9 mouse cellular contexts compared by ENCODE assay signal in genomic region chr6:121462628-121463340, GRCm38 (mm10). TPM values are rescaled to one million over a fixed set of nuclear protein-coding genes. Genes with fewer than 3 reads are reported as not detected.
A peak's percentile ranks its signal among the peaks of the same experiment; 100 is the strongest.
DNase-seq lines count a peak whose midpoint lies in the region; ATAC-seq and TF ChIP-seq lines count a peak whose summit lies in the region.
"Had no signal": no experiment of that assay in that cellular context is flagged by ENCODE, and none has a peak within 500 bp of the region (broad histone marks: within the 10 kb centered on the region; RNA-seq: fewer than 3 reads in every experiment).

No protein-coding gene starts in this region.

- H3K4me2 ChIP-seq in liver, postnatal 0 days (ENCODE audit: low read depth, low read length): no peak overlapping the region
- peak overlapping the region; percentile 44 for H3K4me2 ChIP-seq in forebrain, embryonic 12.5 days
- H3K4me2 ChIP-seq in hindbrain, postnatal 0 days (ENCODE audit: low read depth, low read length): peak overlapping the region; percentile 36

- H3K9ac ChIP-seq in liver, postnatal 0 days (replicated peaks): no peak overlapping the region
- 0 out of 2 replicates have a peak overlapping the region, but pooled peaks have one; percentile 17 for H3K9ac ChIP-seq in forebrain, embryonic 12.5 days
- H3K9ac ChIP-seq in hindbrain, postnatal 0 days (replicated peaks; ENCODE audit: low read length): 0 out of 2 replicates have a peak overlapping the region, but pooled peaks have one; percentile 30

- no peak for TF ChIP-seq EP300 in liver, postnatal 0 days (IDR thresholded peaks at IDR 0.05; ENCODE audit: low read depth)

- 3% methylated on average over 28 of the region's 28 CpGs for WGBS in liver, postnatal 0 days (ENCODE audit: insufficient replicate concordance)
- WGBS in forebrain, embryonic 12.5 days: 8% methylated on average over 25 of the region's 28 CpGs
- 10% methylated on average over 26 of the region's 28 CpGs for WGBS in hindbrain, postnatal 0 days
- 3% methylated on average over 28 of the region's 28 CpGs for WGBS in olfactory bulb, adult 2 months

- H3K4me3 ChIP-seq in liver, postnatal 0 days (ENCODE audit: low read depth, low read length): no peak overlapping the region
- H3K4me3 ChIP-seq in forebrain, embryonic 12.5 days (replicated peaks): peak overlapping the region; percentile 15
- no peak overlapping the region for H3K4me3 ChIP-seq in hindbrain, postnatal 0 days (ENCODE audit: low read length)
- H3K4me3 ChIP-seq in olfactory bulb, adult 2 months (ENCODE audit: insufficient read depth, low read depth, low read length): peak overlapping the region; percentile 8

- no peak for ATAC-seq in liver, postnatal 0 days
- ATAC-seq in forebrain, embryonic 12.5 days (ENCODE audit: low FRiP score): 0 out of 2 replicates have a peak, but pooled peaks have one; percentile 39
- ATAC-seq in hindbrain, postnatal 0 days: peak; percentile 48

- H3K36me3 ChIP-seq in liver, postnatal 0 days (replicated peaks; ENCODE audit: insufficient read depth, low read length): no peaks in the 10 kb centered on the region
- H3K36me3 ChIP-seq in forebrain, embryonic 12.5 days (replicated peaks): no peaks in the 10 kb centered on the region
- H3K36me3 ChIP-seq in hindbrain, postnatal 0 days (ENCODE audit: insufficient read depth, low read length): no peaks in the 10 kb centered on the region

- no peak for TF ChIP-seq CTCF in liver, postnatal 0 days (IDR thresholded peaks at IDR 0.05; ENCODE audit: low read depth)
- TF ChIP-seq CTCF in hindbrain, postnatal 0 days (IDR thresholded peaks at IDR 0.05; ENCODE audit: low read depth): no peak
- TF ChIP-seq CTCF in olfactory bulb, adult 2 months (IDR thresholded peaks at IDR 0.05; ENCODE audit: insufficient read depth, low read depth, low read length): no peak

- H3K9me3 ChIP-seq in liver, postnatal 0 days (ENCODE audit: low read length): no peaks in the 10 kb centered on the region
- H3K9me3 ChIP-seq in forebrain, embryonic 12.5 days: no peaks in the 10 kb centered on the region
- no peaks in the 10 kb centered on the region for H3K9me3 ChIP-seq in hindbrain, postnatal 0 days (ENCODE audit: low read length)

- DNase-seq in liver: peak; percentile 9
- no peak for DNase-seq in liver, postnatal 0 days
- DNase-seq in hindbrain, postnatal 0 days (ENCODE audit: low spot score): peak; percentile 15
- DNase-seq in natural killer cell, adult 2 months (ENCODE audit: low spot score in 2 of 2): no peak
- DNase-seq in adrenal gland, adult 8-10 months: no peak
- DNase-seq: thymus, adult 18-20 months had no signal

- H3K4me1 ChIP-seq in liver, postnatal 0 days (ENCODE audit: insufficient read depth): no peaks in the 10 kb centered on the region
- peaks cover 14% of the 10 kb centered on the region for H3K4me1 ChIP-seq in forebrain, embryonic 12.5 days
- H3K4me1 ChIP-seq in hindbrain, postnatal 0 days (ENCODE audit: insufficient read depth, low read length): 0 out of 2 replicates have a peak, but pooled peaks cover 3% of the 10 kb centered on the region
- H3K4me1 ChIP-seq in olfactory bulb, adult 2 months (ENCODE audit: control insufficient read depth, insufficient read depth, low read length): peaks cover 52% of the 10 kb centered on the region

- TF ChIP-seq POLR2A in olfactory bulb, adult 2 months (IDR thresholded peaks at IDR 0.05; ENCODE audit: insufficient read depth, low read depth, low read length): no peak

- peaks cover 12% of the 10 kb centered on the region; the same call in 1 of the 2 replicates for H3K27me3 ChIP-seq in liver, postnatal 0 days (ENCODE audit: insufficient read depth, low read length)
- H3K27me3 ChIP-seq in forebrain, embryonic 12.5 days: peaks cover 15% of the 10 kb centered on the region
- H3K27me3 ChIP-seq in hindbrain, postnatal 0 days (ENCODE audit: insufficient read depth, low read length): no peaks in the 10 kb centered on the region

- H3K27ac ChIP-seq in liver, postnatal 0 days (ENCODE audit: low read depth): no peak overlapping the region
- H3K27ac ChIP-seq in forebrain, embryonic 12.5 days: no peak overlapping the region
- no peak overlapping the region for H3K27ac ChIP-seq in hindbrain, postnatal 0 days
- peak overlapping the region; percentile 42 for H3K27ac ChIP-seq in olfactory bulb, adult 2 months (ENCODE audit: insufficient read depth, low read depth, low read length)

RNA-seq across cellular contexts. Expression of gene Iqsec3, which starts 10.7 kb away (rescaled TPM):
- not detected in 2 replicates for polyA plus RNA-seq in liver, postnatal 0 days (2015; fragmentation: Nextera tagmentation; extraction: Ambion mirVana)
- polyA plus RNA-seq in forebrain, embryonic 12.5 days (2016; fragmentation: Nextera tagmentation; extraction: Ambion mirVana): 2.4 TPM in 2 replicates
- total RNA-seq in hindbrain, postnatal 0 days (2014; rRNA removed): 48.2 and 53.1 TPM in 2 replicates
- 10.6 and 10.7 TPM in 2 replicates for polyA plus RNA-seq in hindbrain, postnatal 0 days (2015; fragmentation: Nextera tagmentation; extraction: Ambion mirVana)
- polyA plus RNA-seq in olfactory bulb, adult 2 months (2012; ENCODE audit: insufficient read depth, insufficient read length, low replicate concordance, missing spikeins): not detected in 2 replicates
- total RNA-seq in adrenal gland, adult 8-10 months (2022): 1 to 10 TPM; 6.9 to 10.0 (median 8.1) TPM
- total RNA-seq: common myeloid progenitor, adult 5-6 weeks had no signal

Comparison
In these comparisons a context has a peak if more than half of its experiments do, and no peak if none do; other contexts are left out.
1. DNase-seq: peak in liver (single experiment) and hindbrain, postnatal 0 days (single experiment); none in liver, postnatal 0 days (single experiment), natural killer cell, adult 2 months (0 of 2) and adrenal gland, adult 8-10 months (single experiment).
2. H3K4me3 ChIP-seq: peak in forebrain, embryonic 12.5 days (single experiment) and olfactory bulb, adult 2 months (single experiment); none in liver, postnatal 0 days (single experiment) and hindbrain, postnatal 0 days (single experiment).